Mouse (Mus musculus): ENCODE results near the gene Spaar. TPM values are rescaled to one million over a fixed set of nuclear protein-coding genes. Genes with fewer than 3 reads are reported as not detected.

The Spaar gene
- polyA plus RNA-seq (2015; fragmentation: Illumina TruSeq; extraction: RNeasy Lipid Tissue Mini Kit (QIAGEN cat#74804); ENCODE audit: insufficient read depth, low replicate concordance), result 0.07 TPM

DNA sequence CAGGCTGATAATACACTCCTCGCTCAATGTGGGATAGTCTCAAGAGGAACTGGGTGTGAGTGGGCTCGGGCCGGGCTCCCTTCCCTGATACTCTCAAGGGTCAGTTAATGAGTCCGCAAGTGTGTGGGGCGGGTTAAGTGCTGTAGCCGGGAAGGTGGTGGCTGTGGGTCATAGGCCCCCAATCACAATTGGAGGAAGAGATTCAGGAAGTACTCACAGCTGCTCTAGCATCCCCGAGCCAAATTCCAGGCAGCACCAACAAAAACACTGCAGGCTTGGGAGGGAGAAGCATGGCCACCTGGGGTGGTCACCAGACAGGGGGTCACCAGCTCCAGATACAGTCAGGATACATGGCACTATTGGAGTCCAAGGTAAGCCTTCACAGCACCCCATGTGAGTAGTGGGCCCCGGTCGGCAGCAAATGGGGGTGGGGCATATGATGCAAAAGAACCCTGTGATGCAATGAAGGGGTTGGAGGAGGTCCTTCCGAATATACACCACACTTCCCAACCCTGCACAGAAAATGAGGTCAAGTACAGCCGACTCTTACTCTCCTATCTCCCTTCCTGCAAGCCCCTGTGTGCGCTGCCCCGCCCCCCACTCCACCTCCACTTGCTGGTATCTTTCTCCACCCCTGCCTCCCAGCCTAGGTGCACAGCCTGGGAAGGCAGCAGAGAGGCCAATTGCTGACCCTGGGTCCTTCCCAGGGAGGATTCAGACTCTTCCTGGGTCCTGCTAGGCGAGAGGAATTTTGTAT, at the start of gene Spaar:
Gene Spaar, plus strand, starts transcription at position 241 of the 757 bp plus-strand sequence.

DNA sequence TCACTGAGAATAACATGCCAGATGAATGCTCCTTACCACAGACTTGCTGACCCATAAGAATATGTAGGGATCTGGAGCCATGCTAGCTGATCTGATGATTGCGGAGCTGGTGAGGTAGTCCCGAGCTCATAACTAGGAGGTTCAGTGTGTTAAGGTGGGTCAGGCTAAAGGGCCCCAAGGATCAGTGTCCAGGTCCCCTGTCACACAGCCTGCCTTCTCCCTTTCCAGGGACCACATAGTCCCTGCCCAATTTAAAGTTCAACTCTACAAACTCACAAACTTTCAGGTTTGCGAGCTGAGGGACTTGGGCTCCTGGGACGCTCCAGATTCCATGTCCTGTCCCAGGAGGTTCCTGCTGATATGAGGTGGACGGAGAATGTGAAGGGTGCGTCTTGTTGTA, 29.1 kb upstream of the Spaar start, which contains the start of gene Olfr70:
Gene Olfr70, minus strand, starts transcription at position 101 of the 400 bp plus-strand sequence.

DNA sequence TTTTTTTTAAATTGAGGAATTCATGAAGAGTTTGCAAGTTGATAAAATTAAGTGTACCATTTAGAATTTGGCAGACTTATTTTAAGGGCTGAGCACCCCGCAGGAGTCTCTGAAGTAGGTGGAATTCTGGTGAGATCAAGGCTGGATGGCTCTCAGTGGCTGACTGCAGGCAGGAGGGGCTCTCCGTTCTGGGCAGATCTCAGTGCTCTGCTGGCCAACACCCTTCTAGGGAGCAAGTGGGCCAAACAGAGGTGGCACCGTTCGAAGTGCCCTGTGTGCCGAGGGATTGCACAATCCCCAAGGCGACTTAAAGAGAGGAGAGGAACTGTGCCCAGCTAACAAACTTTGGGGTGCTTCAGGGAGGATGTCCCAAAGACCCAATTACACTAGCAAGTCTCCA, 20.0 kb upstream of the Spaar start, which contains the start of gene Olfr71:
Gene Olfr71, minus strand, starts transcription at position 387 of the 400 bp plus-strand sequence.

DNA sequence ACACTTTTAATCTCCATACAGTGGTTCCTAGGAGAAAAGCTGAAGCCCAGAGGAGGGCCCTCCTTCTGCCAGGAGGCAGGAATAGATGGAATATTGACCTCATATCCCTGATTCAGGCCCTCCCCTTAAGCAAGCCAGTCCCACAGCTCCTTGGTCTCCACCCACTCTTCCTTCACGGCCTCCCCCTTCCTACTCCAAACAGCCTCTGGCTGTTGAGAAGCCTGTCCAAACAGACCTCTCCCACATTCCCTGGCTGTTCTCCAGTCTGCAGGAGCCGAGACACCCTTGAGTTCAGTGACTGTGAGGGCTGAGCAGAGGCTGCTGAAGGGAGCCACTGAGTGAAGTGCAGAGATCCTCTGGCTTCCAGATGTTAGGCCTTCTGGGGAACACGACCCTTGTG, 2.8 kb upstream of the Spaar start, which contains the start of gene Hrct1:
Gene Hrct1, plus strand, starts transcription at position 194 of the 400 bp plus-strand sequence.

DNA sequence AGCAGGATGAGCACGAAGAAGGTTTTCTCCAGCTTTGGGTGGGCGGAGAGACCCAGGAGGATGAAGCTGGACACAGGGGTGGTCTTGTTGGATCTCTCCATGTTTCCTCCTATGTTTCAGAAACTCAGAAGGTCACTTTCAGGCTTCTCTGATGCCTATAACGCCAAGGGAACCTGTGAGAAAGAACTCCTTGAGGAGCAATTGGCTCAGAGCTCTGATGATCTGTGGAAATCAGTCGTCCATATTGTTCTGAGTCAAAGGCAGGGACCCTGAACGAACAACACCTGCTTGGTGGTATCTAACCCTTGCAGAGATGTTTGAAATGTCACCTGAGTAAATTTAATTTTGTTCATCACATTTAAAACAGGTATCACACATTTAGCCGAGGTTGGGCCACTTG, 41.1 kb downstream of the Spaar start, which contains the start of gene Olfr159:
Gene Olfr159, minus strand, starts transcription at position 101 of the 400 bp plus-strand sequence.

Other genes with a start within 250 kb of the Spaar start
- gene Sit1, start 246.3 kb upstream of the Spaar start, polyA plus RNA-seq (2015; fragmentation: Illumina TruSeq; extraction: RNeasy Lipid Tissue Mini Kit (QIAGEN cat#74804); ENCODE audit: insufficient read depth, low replicate concordance), result 11.4 TPM
- 47.6 TPM for gene Ccdc107, start 237.1 kb upstream of the Spaar start, polyA plus RNA-seq (2015; fragmentation: Illumina TruSeq; extraction: RNeasy Lipid Tissue Mini Kit (QIAGEN cat#74804); ENCODE audit: insufficient read depth, low replicate concordance)
- gene Arhgef39, start 230.3 kb upstream of the Spaar start, polyA plus RNA-seq (2015; fragmentation: Illumina TruSeq; extraction: RNeasy Lipid Tissue Mini Kit (QIAGEN cat#74804); ENCODE audit: insufficient read depth, low replicate concordance), result 9.4 TPM
- 2.7 TPM for gene Car9, start 223.1 kb upstream of the Spaar start, polyA plus RNA-seq (2015; fragmentation: Illumina TruSeq; extraction: RNeasy Lipid Tissue Mini Kit (QIAGEN cat#74804); ENCODE audit: insufficient read depth, low replicate concordance)
- 31.3 TPM for gene Tpm2, start 206.3 kb upstream of the Spaar start, polyA plus RNA-seq (2015; fragmentation: Illumina TruSeq; extraction: RNeasy Lipid Tissue Mini Kit (QIAGEN cat#74804); ENCODE audit: insufficient read depth, low replicate concordance)
- 64.5 TPM for gene Creb3, start 167.7 kb upstream of the Spaar start, polyA plus RNA-seq (2015; fragmentation: Illumina TruSeq; extraction: RNeasy Lipid Tissue Mini Kit (QIAGEN cat#74804); ENCODE audit: insufficient read depth, low replicate concordance)
- gene Tln1, start 167.3 kb upstream of the Spaar start, polyA plus RNA-seq (2015; fragmentation: Illumina TruSeq; extraction: RNeasy Lipid Tissue Mini Kit (QIAGEN cat#74804); ENCODE audit: insufficient read depth, low replicate concordance), result 194 TPM
- 28.8 TPM for gene Rgp1, start 151.3 kb upstream of the Spaar start, polyA plus RNA-seq (2015; fragmentation: Illumina TruSeq; extraction: RNeasy Lipid Tissue Mini Kit (QIAGEN cat#74804); ENCODE audit: insufficient read depth, low replicate concordance)
- gene Gba2, start 151.2 kb upstream of the Spaar start, polyA plus RNA-seq (2015; fragmentation: Illumina TruSeq; extraction: RNeasy Lipid Tissue Mini Kit (QIAGEN cat#74804); ENCODE audit: insufficient read depth, low replicate concordance), result 24.6 TPM
- gene Msmp, start 145.5 kb upstream of the Spaar start, polyA plus RNA-seq (2015; fragmentation: Illumina TruSeq; extraction: RNeasy Lipid Tissue Mini Kit (QIAGEN cat#74804); ENCODE audit: insufficient read depth, low replicate concordance), result 0.37 TPM
- gene Npr2, start 98.1 kb upstream of the Spaar start, polyA plus RNA-seq (2015; fragmentation: Illumina TruSeq; extraction: RNeasy Lipid Tissue Mini Kit (QIAGEN cat#74804); ENCODE audit: insufficient read depth, low replicate concordance), result 10.0 TPM
- not detected for gene Spag8, start 76.4 kb upstream of the Spaar start, polyA plus RNA-seq (2015; fragmentation: Illumina TruSeq; extraction: RNeasy Lipid Tissue Mini Kit (QIAGEN cat#74804); ENCODE audit: insufficient read depth, low replicate concordance)
- 23.5 TPM for gene Hint2, start 73.6 kb upstream of the Spaar start, polyA plus RNA-seq (2015; fragmentation: Illumina TruSeq; extraction: RNeasy Lipid Tissue Mini Kit (QIAGEN cat#74804); ENCODE audit: insufficient read depth, low replicate concordance)
- 2.1 TPM for gene Tmem8b, start 61.1 kb upstream of the Spaar start, polyA plus RNA-seq (2015; fragmentation: Illumina TruSeq; extraction: RNeasy Lipid Tissue Mini Kit (QIAGEN cat#74804); ENCODE audit: insufficient read depth, low replicate concordance)
- gene Fam221b, start 60.9 kb upstream of the Spaar start, polyA plus RNA-seq (2015; fragmentation: Illumina TruSeq; extraction: RNeasy Lipid Tissue Mini Kit (QIAGEN cat#74804); ENCODE audit: insufficient read depth, low replicate concordance), result 0.07 TPM
- not detected for gene Olfr70, start 29.2 kb upstream of the Spaar start, polyA plus RNA-seq (2015; fragmentation: Illumina TruSeq; extraction: RNeasy Lipid Tissue Mini Kit (QIAGEN cat#74804); ENCODE audit: insufficient read depth, low replicate concordance)
- not detected for gene Olfr71, start 19.8 kb upstream of the Spaar start, polyA plus RNA-seq (2015; fragmentation: Illumina TruSeq; extraction: RNeasy Lipid Tissue Mini Kit (QIAGEN cat#74804); ENCODE audit: insufficient read depth, low replicate concordance)
- gene Hrct1, start 2.8 kb upstream of the Spaar start, polyA plus RNA-seq (2015; fragmentation: Illumina TruSeq; extraction: RNeasy Lipid Tissue Mini Kit (QIAGEN cat#74804); ENCODE audit: insufficient read depth, low replicate concordance), result 0.28 TPM
- not detected for gene Olfr159, start 41.0 kb downstream of the Spaar start, polyA plus RNA-seq (2015; fragmentation: Illumina TruSeq; extraction: RNeasy Lipid Tissue Mini Kit (QIAGEN cat#74804); ENCODE audit: insufficient read depth, low replicate concordance)
- not detected for gene Olfr156, start 93.9 kb downstream of the Spaar start, polyA plus RNA-seq (2015; fragmentation: Illumina TruSeq; extraction: RNeasy Lipid Tissue Mini Kit (QIAGEN cat#74804); ENCODE audit: insufficient read depth, low replicate concordance)
- not detected for gene Olfr157, start 110.2 kb downstream of the Spaar start, polyA plus RNA-seq (2015; fragmentation: Illumina TruSeq; extraction: RNeasy Lipid Tissue Mini Kit (QIAGEN cat#74804); ENCODE audit: insufficient read depth, low replicate concordance)
- not detected for gene Olfr155, start 121.5 kb downstream of the Spaar start, polyA plus RNA-seq (2015; fragmentation: Illumina TruSeq; extraction: RNeasy Lipid Tissue Mini Kit (QIAGEN cat#74804); ENCODE audit: insufficient read depth, low replicate concordance)
- 8.0 TPM for gene Reck, start 145.5 kb downstream of the Spaar start, polyA plus RNA-seq (2015; fragmentation: Illumina TruSeq; extraction: RNeasy Lipid Tissue Mini Kit (QIAGEN cat#74804); ENCODE audit: insufficient read depth, low replicate concordance)
- gene Glipr2, start 227.4 kb downstream of the Spaar start, polyA plus RNA-seq (2015; fragmentation: Illumina TruSeq; extraction: RNeasy Lipid Tissue Mini Kit (QIAGEN cat#74804); ENCODE audit: insufficient read depth, low replicate concordance), result 53.7 TPM